Mouse (Mus musculus): Measurements from ENCODE around the gene Sv2b. TPM values are rescaled to one million over a fixed set of nuclear protein-coding genes. Genes with fewer than 3 reads are reported as not detected.

Sv2b gene
- polyA plus RNA-seq, 1 experiment from 2014 or later, result 0.46 TPM

DNA sequence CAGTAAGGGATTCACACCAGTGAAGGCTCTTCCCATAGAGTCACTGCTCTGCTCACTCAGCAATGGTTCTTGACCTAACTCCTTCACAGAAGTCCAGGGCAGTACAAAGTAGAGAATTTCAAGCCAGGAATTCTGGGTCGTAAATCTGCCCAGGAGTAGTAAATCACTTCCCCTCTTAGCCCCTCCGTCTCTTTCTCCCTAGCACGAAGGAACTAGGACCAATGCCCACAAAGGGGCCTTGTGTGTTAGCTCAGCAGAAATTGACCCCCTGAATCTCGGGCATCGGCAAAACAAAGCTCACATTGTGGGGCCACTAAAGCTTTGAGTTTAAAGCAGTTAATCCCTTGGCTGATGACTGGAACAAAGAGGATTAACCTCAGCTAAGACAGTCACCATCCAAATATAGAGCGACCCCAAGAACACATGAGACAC, 12.4 kb downstream of the Sv2b start:
- no peak for ATAC-seq
- H3K4me1 ChIP-seq (replicated peaks; ENCODE audit: control insufficient read depth, insufficient read depth, low read length), result no peaks in the 10 kb centered on the region
- no peak overlapping the region for H3K4me2 ChIP-seq (replicated peaks; ENCODE audit: low read depth)
- H3K9me3 ChIP-seq (ENCODE audit: control insufficient read depth), result no peaks in the 10 kb centered on the region
- H3K27ac ChIP-seq (ENCODE audit: low read depth, low read length), result no peak overlapping the region
- no peak overlapping the region for H3K4me3 ChIP-seq (ENCODE audit: low read depth, low read length)
- TF ChIP-seq CTCF (IDR thresholded peaks at IDR 0.05; ENCODE audit: low read depth), result no peak
- 15% methylated on average over 6 of the region's 6 CpGs for WGBS
- no peak overlapping the region for H3K9ac ChIP-seq (ENCODE audit: low read depth, low read length)
- no peaks in the 10 kb centered on the region for H3K27me3 ChIP-seq (replicated peaks; ENCODE audit: control insufficient read depth, insufficient read depth, low read length)
- no peaks in the 10 kb centered on the region for H3K36me3 ChIP-seq (ENCODE audit: control insufficient read depth, insufficient read depth)

DNA sequence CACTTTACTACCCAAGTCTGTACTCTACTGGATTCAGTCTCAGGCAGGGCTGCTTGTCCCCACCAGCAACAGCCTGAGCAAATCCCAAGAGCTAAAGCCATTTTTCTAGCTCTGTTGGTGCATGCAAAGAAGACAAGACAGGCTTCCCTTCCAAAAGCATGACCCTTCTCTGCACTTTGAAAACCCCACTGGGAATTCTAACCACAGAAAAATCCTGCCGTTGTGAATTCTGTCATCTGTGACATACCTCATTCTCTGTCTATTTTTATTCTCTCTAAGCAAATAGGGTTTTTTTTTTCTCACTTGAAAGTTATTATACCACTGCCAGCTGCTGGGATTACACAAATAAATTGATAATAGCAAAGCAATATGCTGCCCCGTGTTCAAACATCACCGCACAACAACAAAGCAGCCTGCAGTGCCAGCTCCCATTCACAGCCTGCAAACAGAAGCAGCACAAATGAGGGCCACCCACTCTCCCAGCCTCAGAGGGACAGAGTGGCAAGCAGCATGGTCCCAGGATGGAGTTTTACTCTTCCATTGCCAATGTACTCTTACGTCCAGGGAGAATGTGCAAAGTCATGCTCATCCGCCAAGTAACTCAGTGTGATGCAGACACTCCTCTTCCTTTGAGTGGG, 13.7 kb downstream of the Sv2b start:
- Histone ChIP-seq H3K9me3 (ENCODE audit: control insufficient read depth) (no peaks in the 10 kb centered on the region), H3K9ac (ENCODE audit: low read depth, low read length) (no peak overlapping the region), H3K4me1 (replicated peaks; ENCODE audit: control insufficient read depth, insufficient read depth, low read length) (no peaks in the 10 kb centered on the region), H3K4me2 (replicated peaks; ENCODE audit: low read depth) (no peak overlapping the region), H3K27me3 (replicated peaks; ENCODE audit: control insufficient read depth, insufficient read depth, low read length) (no peaks in the 10 kb centered on the region), H3K27ac (ENCODE audit: low read depth, low read length) (no peak overlapping the region), H3K4me3 (ENCODE audit: low read depth, low read length) (no peak overlapping the region), H3K36me3 (ENCODE audit: control insufficient read depth, insufficient read depth) (no peaks in the 10 kb centered on the region)
- no peak for ATAC-seq
- TF ChIP-seq CTCF (IDR thresholded peaks at IDR 0.05; ENCODE audit: low read depth), result no peak
- WGBS, result 70% methylated on average over 5 of the region's 5 CpGs

- no peaks in the 10 kb centered on the region for H3K4me1 ChIP-seq (replicated peaks; ENCODE audit: control insufficient read depth, insufficient read depth, low read length)
- 56% methylated on average over 3 of the region's 3 CpGs for WGBS
Measured at GRCm38 (mm10) chr7:75292246-75292645, 16.8 kb downstream of the Sv2b start.

GRCm38 (mm10) chr7:75290554-75290953, 18.5 kb downstream of the Sv2b start:
- H3K4me1 ChIP-seq (replicated peaks; ENCODE audit: control insufficient read depth, insufficient read depth, low read length), result no peaks in the 10 kb centered on the region

More at GRCm38 (mm10) chr7:75292246-75292645, 16.8 kb downstream of the Sv2b start:
- Histone ChIP-seq H3K27me3 (replicated peaks; ENCODE audit: control insufficient read depth, insufficient read depth, low read length) (no peaks in the 10 kb centered on the region), H3K4me3 (ENCODE audit: low read depth, low read length) (no peak overlapping the region), H3K4me2 (replicated peaks; ENCODE audit: low read depth) (no peak overlapping the region), H3K27ac (ENCODE audit: low read depth, low read length) (no peak overlapping the region), H3K36me3 (ENCODE audit: control insufficient read depth, insufficient read depth) (no peaks in the 10 kb centered on the region), H3K9ac (ENCODE audit: low read depth, low read length) (no peak overlapping the region), H3K9me3 (ENCODE audit: control insufficient read depth) (no peaks in the 10 kb centered on the region)
- no peak for ATAC-seq
- TF ChIP-seq CTCF (IDR thresholded peaks at IDR 0.05; ENCODE audit: low read depth), result no peak

GRCm38 (mm10) chr7:75287237-75287636, 21.8 kb downstream of the Sv2b start:
- no peaks in the 10 kb centered on the region for H3K9me3 ChIP-seq (ENCODE audit: control insufficient read depth)
- no peaks in the 10 kb centered on the region for H3K36me3 ChIP-seq (ENCODE audit: control insufficient read depth, insufficient read depth)
- WGBS, result 92% methylated on average over 6 of the region's 6 CpGs
- no peak for TF ChIP-seq CTCF (IDR thresholded peaks at IDR 0.05; ENCODE audit: low read depth)
- no peak overlapping the region for H3K4me2 ChIP-seq (replicated peaks; ENCODE audit: low read depth)
- no peak for ATAC-seq
- H3K27me3 ChIP-seq (replicated peaks; ENCODE audit: control insufficient read depth, insufficient read depth, low read length), result no peaks in the 10 kb centered on the region
- no peak overlapping the region for H3K9ac ChIP-seq (ENCODE audit: low read depth, low read length)
- H3K4me3 ChIP-seq (ENCODE audit: low read depth, low read length), result no peak overlapping the region
- H3K27ac ChIP-seq (ENCODE audit: low read depth, low read length), result no peak overlapping the region
- H3K4me1 ChIP-seq (replicated peaks; ENCODE audit: control insufficient read depth, insufficient read depth, low read length), result no peaks in the 10 kb centered on the region

More at GRCm38 (mm10) chr7:75290554-75290953, 18.5 kb downstream of the Sv2b start:
- no peak overlapping the region for H3K27ac ChIP-seq (ENCODE audit: low read depth, low read length)
- H3K27me3 ChIP-seq (replicated peaks; ENCODE audit: control insufficient read depth, insufficient read depth, low read length), result no peaks in the 10 kb centered on the region
- H3K9ac ChIP-seq (ENCODE audit: low read depth, low read length), result no peak overlapping the region
- no peaks in the 10 kb centered on the region for H3K9me3 ChIP-seq (ENCODE audit: control insufficient read depth)
- no peak for ATAC-seq
- no peak overlapping the region for H3K4me3 ChIP-seq (ENCODE audit: low read depth, low read length)
- no peak for TF ChIP-seq CTCF (IDR thresholded peaks at IDR 0.05; ENCODE audit: low read depth)
- H3K36me3 ChIP-seq (ENCODE audit: control insufficient read depth, insufficient read depth), result no peaks in the 10 kb centered on the region
- no peak overlapping the region for H3K4me2 ChIP-seq (replicated peaks; ENCODE audit: low read depth)
- WGBS, result 54% methylated on average over 2 of the region's 2 CpGs

DNA sequence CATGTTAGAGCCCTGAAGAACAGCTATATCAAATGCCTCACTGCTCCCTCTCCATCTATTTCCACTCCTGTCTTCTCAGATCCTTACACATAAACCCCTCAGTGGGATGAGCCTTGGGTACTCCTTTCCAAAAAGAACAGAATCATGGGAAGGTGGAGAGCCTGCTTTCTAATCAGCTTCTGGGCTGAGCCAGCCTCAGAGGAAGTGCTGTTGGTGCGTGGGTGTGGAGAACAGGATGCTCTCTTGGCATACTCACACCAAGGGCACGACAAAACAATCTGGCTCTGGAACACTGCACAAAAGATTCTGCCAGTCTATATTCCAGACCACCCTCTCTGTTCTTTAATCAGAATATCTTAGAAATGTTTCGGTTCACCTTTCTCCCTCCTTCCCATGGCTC, 26.1 kb downstream of the Sv2b start:
- Histone ChIP-seq H3K9me3 (ENCODE audit: control insufficient read depth) (no peaks in the 10 kb centered on the region), H3K27me3 (replicated peaks; ENCODE audit: control insufficient read depth, insufficient read depth, low read length) (no peaks in the 10 kb centered on the region), H3K4me3 (ENCODE audit: low read depth, low read length) (no peak overlapping the region), H3K4me2 (replicated peaks; ENCODE audit: low read depth) (no peak overlapping the region), H3K27ac (ENCODE audit: low read depth, low read length) (no peak overlapping the region), H3K4me1 (replicated peaks; ENCODE audit: control insufficient read depth, insufficient read depth, low read length) (no peaks in the 10 kb centered on the region), H3K36me3 (ENCODE audit: control insufficient read depth, insufficient read depth) (no peaks in the 10 kb centered on the region), H3K9ac (ENCODE audit: low read depth, low read length) (no peak overlapping the region)
- ATAC-seq, result no peak
- no peak for TF ChIP-seq CTCF (IDR thresholded peaks at IDR 0.05; ENCODE audit: low read depth)
- 68% methylated on average over 3 of the region's 3 CpGs for WGBS
